Mouse (Mus musculus): Measurements from ENCODE around the gene Capn15. TPM values are rescaled to one million over a fixed set of nuclear protein-coding genes. Genes with fewer than 3 reads are reported as not detected.
A peak's percentile ranks its signal among the peaks of the same experiment; 100 is the strongest.

The Capn15 gene
- total and polyA plus RNA-seq, 3 experiments, result 5.6 to 16.2 TPM; not detected in 1

- no peak overlapping the region; the same call in 1 of the 2 replicates for H3K9ac ChIP-seq (ENCODE audit: control insufficient read depth, low read depth, low read length, poor library complexity, severe bottlenecking)
- no peaks in the 10 kb centered on the region for H3K9me3 ChIP-seq (replicated peaks; ENCODE audit: insufficient read depth, low read length)
- 0 out of 2 replicates have a peak overlapping the region, but pooled peaks have one; percentile 14 for H3K27ac ChIP-seq (ENCODE audit: control insufficient read depth, low read depth, low read length)
- peak; percentile 25 for DNase-seq (ENCODE audit: low read depth, low spot score)
- peaks cover 0 to 29% of the 10 kb centered on the region in 2 experiments; a peak in 2 of 4 replicates for H3K36me3 ChIP-seq (ENCODE audit: control insufficient read depth in 1 of 2, insufficient read depth in 2 of 2, low read length in 2 of 2)
- H3K79me2 ChIP-seq (ENCODE audit: control insufficient read depth, insufficient read depth, low read length, poor library complexity), result no peaks in the 10 kb centered on the region
- H3K4me3 ChIP-seq (ENCODE audit: control insufficient read depth in 1 of 2, insufficient read depth in 1 of 2, low read depth in 2 of 2, low read length in 2 of 2), result no peak overlapping the region
- peak; percentile 63 for TF ChIP-seq TAL1 (IDR thresholded peaks at IDR 0.05; ENCODE audit: low read length)
- TF ChIP-seq EP300 (IDR thresholded peaks at IDR 0.05; ENCODE audit: low read depth in 1 of 2, low read length in 2 of 2), result 0 out of 4 replicates have a peak, but pooled peaks of 1 of the 2 experiments have one; percentile 16
- no peak for TF ChIP-seq NELFE (IDR thresholded peaks at IDR 0.05; ENCODE audit: low read depth, low read length)
- TF ChIP-seq GABPA (IDR thresholded peaks at IDR 0.05; ENCODE audit: low read depth, low read length), result no peak
- no peak for TF ChIP-seq USF1 (IDR thresholded peaks at IDR 0.05; ENCODE audit: low read depth, low read length)
- no peak for TF ChIP-seq GATA1 (IDR thresholded peaks at IDR 0.05; ENCODE audit: low read depth, low read length)
- no peaks in the 10 kb centered on the region for H3K27me3 ChIP-seq (ENCODE audit: control insufficient read depth in 1 of 2, insufficient read depth in 2 of 2, low read length in 2 of 2)
- peaks cover 4 to 39% of the 10 kb centered on the region in 2 experiments for H3K4me1 ChIP-seq (ENCODE audit: control insufficient read depth in 1 of 2, insufficient read depth in 2 of 2, low read length in 2 of 2)
Measured at GRCm38 (mm10) chr17:26008787-26009186, 23.2 kb upstream of the Capn15 start.

GRCm38 (mm10) chr17:26008331-26008730 is 22.7 kb upstream of the Capn15 start:
- H3K9ac ChIP-seq (ENCODE audit: control insufficient read depth, low read depth, low read length, poor library complexity, severe bottlenecking), result no peak overlapping the region
- peaks cover 4 to 40% of the 10 kb centered on the region in 2 experiments for H3K4me1 ChIP-seq (ENCODE audit: control insufficient read depth in 1 of 2, insufficient read depth in 2 of 2, low read length in 2 of 2)
- TF ChIP-seq NELFE (IDR thresholded peaks at IDR 0.05; ENCODE audit: low read depth, low read length) (no peak), MAZ (IDR thresholded peaks at IDR 0.05; ENCODE audit: low read depth, low read length) (no peak), ZNF384 (IDR thresholded peaks at IDR 0.05; ENCODE audit: low read depth, low read length) (no peak), BHLHE40 (IDR thresholded peaks at IDR 0.05; ENCODE audit: borderline replicate concordance, low read depth, low read length) (no peak), ZKSCAN1 (IDR thresholded peaks at IDR 0.05; ENCODE audit: low read depth, low read length) (no peak), MXI1 (IDR thresholded peaks at IDR 0.05; ENCODE audit: low read depth, low read length) (no peak), EP300 (IDR thresholded peaks at IDR 0.05; ENCODE audit: low read depth in 1 of 2, low read length in 2 of 2) (no peak), MYC (IDR thresholded peaks at IDR 0.05; ENCODE audit: low read depth, low read length) (no peak), POLR2AphosphoS5 (IDR thresholded peaks at IDR 0.05; ENCODE audit: borderline replicate concordance, low read depth, low read length) (no peak), KAT2A (conservative IDR thresholded peaks at IDR 0.05; ENCODE audit: low read depth, low read length) (no peak), ETS1 (IDR thresholded peaks at IDR 0.05; ENCODE audit: low read depth, low read length) (no peak), SIN3A (IDR thresholded peaks at IDR 0.05; ENCODE audit: low read length) (no peak)
- H3K36me3 ChIP-seq (ENCODE audit: control insufficient read depth in 1 of 2, insufficient read depth in 2 of 2, low read length in 2 of 2), result peaks cover 0 to 29% of the 10 kb centered on the region in 2 experiments; a peak in 2 of 4 replicates
- no peak for DNase-seq (ENCODE audit: low read depth, low spot score)
- H3K9me3 ChIP-seq (replicated peaks; ENCODE audit: insufficient read depth, low read length), result no peaks in the 10 kb centered on the region
- H3K27ac ChIP-seq (ENCODE audit: control insufficient read depth, low read depth, low read length), result no peak overlapping the region
- H3K4me3 ChIP-seq (ENCODE audit: control insufficient read depth in 1 of 2, insufficient read depth in 1 of 2, low read depth in 2 of 2, low read length in 2 of 2), result no peak overlapping the region
- H3K27me3 ChIP-seq (ENCODE audit: control insufficient read depth in 1 of 2, insufficient read depth in 2 of 2, low read length in 2 of 2), result no peaks in the 10 kb centered on the region
- H3K79me2 ChIP-seq (ENCODE audit: control insufficient read depth, insufficient read depth, low read length, poor library complexity), result no peaks in the 10 kb centered on the region

All from MEL (cell line).